Mouse (Mus musculus): ENCODE results near the gene Zbed4.
"Not testable (repeated sequence)": the region's sequence is repeated elsewhere in the genome, so short reads cannot be mapped to it uniquely, and the experiment has no call there.

DNA sequence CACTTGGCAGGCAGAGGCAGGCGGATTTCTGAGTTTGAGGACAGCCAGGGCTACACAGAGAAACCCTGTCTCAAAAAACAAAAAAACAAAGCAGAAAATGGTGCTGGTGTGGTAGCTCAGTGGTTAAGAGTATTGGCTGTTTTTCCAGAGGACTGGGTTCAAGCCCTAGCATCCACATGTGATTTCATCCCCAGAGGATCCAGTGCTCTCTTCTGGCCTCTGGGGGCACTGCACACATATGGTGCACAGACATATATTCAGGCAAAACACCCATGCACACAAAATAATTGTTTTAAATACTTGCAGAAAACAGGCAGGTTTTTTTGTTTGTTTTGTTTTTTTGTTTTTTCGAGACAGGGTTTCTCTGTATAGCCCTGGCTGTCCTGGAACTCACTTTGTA lies 14.7 kb downstream of the Zbed4 start:
- not testable (repeated sequence) for TF ChIP-seq GATA1, TAL1 (IDR thresholded peaks at IDR 0.05; ENCODE audit: low read length)
